ENCODE assay signal across 11 mouse cellular contexts in genomic region chr9:69306734-69307528, GRCm38 (mm10).
A peak's percentile ranks its signal among the peaks of the same experiment; 100 is the strongest.
DNase-seq lines count a peak whose midpoint lies in the region; ATAC-seq lines count a peak whose summit lies in the region.
"Had no signal": no experiment of that assay in that cellular context is flagged by ENCODE, and none has a peak within 500 bp of the region (broad histone marks: within the 10 kb centered on the region; RNA-seq: fewer than 3 reads in every experiment).

No protein-coding gene starts in this region.

- no peaks in the 10 kb centered on the region; the same call in 1 of the 2 replicates for H3K27me3 ChIP-seq in heart, embryonic 10.5 days (ENCODE audit: insufficient read depth, poor library complexity, severe bottlenecking)
- H3K27me3 ChIP-seq: midbrain, embryonic 15.5 days had no signal

- peaks cover 6% of the 10 kb centered on the region for H3K4me1 ChIP-seq in heart, embryonic 10.5 days

- no peaks in the 10 kb centered on the region for H3K36me3 ChIP-seq in heart, embryonic 10.5 days
- H3K36me3 ChIP-seq: hindbrain, embryonic 10.5 days; midbrain, embryonic 15.5 days had no signal

- H3K27ac ChIP-seq in heart, embryonic 10.5 days: no peak overlapping the region
- H3K27ac ChIP-seq: hindbrain, embryonic 10.5 days; midbrain, embryonic 15.5 days had no signal

- DNase-seq in heart, adult 11 months: peak; percentile 91
- no peak for DNase-seq in heart, embryonic 10.5 days (ENCODE audit: low spot score)
- peak; percentile 32 for DNase-seq in thymus, postnatal 4 days
- DNase-seq in thymus, postnatal 0 days (ENCODE audit: low spot score): no peak
- DNase-seq in induced T-regulatory cell, adult 2 months (ENCODE audit: low read depth): peak; percentile 67
- DNase-seq in cerebellum, adult 11 months: no peak
- no peak for DNase-seq in heart, postnatal 14 days
- DNase-seq: cerebellum, postnatal 36 days had no signal

- 81% methylated on average over 9 of the region's 9 CpGs for WGBS in heart, embryonic 10.5 days

- peak; percentile 70; the same call in 1 of the 2 replicates for ATAC-seq in megakaryocyte-erythroid progenitor cell, adult 5-6 weeks (replicated peaks; ENCODE audit: low FRiP score, low TSS enrichment, poor library complexity, severe bottlenecking)
- ATAC-seq: midbrain, embryonic 15.5 days had no signal

- no peak overlapping the region for H3K4me3 ChIP-seq in heart, embryonic 10.5 days
- H3K4me3 ChIP-seq: hindbrain, embryonic 10.5 days; midbrain, embryonic 15.5 days had no signal

- intact Hi-C loops in heart, postnatal 14 days (cut with DNase I): no loop called here

- no peaks in the 10 kb centered on the region for H3K9me3 ChIP-seq in heart, embryonic 10.5 days
- H3K9me3 ChIP-seq: hindbrain, embryonic 10.5 days; midbrain, embryonic 15.5 days had no signal

Comparison
In these comparisons a context has a peak if more than half of its experiments do, and no peak if none do; other contexts are left out.
1. DNase-seq: peak in heart, adult 11 months (single experiment), thymus, postnatal 4 days (single experiment) and induced T-regulatory cell, adult 2 months (single experiment); none in heart, embryonic 10.5 days (single experiment), thymus, postnatal 0 days (single experiment), cerebellum, adult 11 months (single experiment) and heart, postnatal 14 days (0 of 2).